Mouse (Mus musculus) neural tube, embryonic 13.5 days (tissue): ENCODE results near the gene Ly6g5b. TPM values are rescaled to one million over a fixed set of nuclear protein-coding genes. Genes with fewer than 3 reads are reported as not detected.

Experiments
- ATAC-seq: fragments of 200-750 bp; cut with Nextera tagmentation; 2 replicates; pipeline ENCODE4 v1.8.0; 2017; ENCODE audit warnings: low read depth, mild to moderate bottlenecking, moderate TSS enrichment, moderate library complexity
- H3K27ac ChIP-seq: fragments of 300-500 bp; sonication (generic); replicated peaks from 2 replicates; pipeline ENCODE4 v1.5.1; 2015; ENCODE audit warnings: moderate library complexity, mild to moderate bottlenecking, inconsistent platforms
- H3K27me3 ChIP-seq: fragments of 300-500 bp; sonication (generic); 2 replicates; pipeline ENCODE4 v1.6.1; 2015; ENCODE audit warnings: mild to moderate bottlenecking, inconsistent platforms
- H3K36me3 ChIP-seq: fragments of 300-500 bp; sonication (generic); 2 replicates; pipeline ENCODE4 v1.6.1; 2015; ENCODE audit warnings: mild to moderate bottlenecking, inconsistent platforms
- H3K4me1 ChIP-seq: fragments of 300-500 bp; sonication (generic); replicated peaks from 2 replicates; pipeline ENCODE4 v1.6.1; 2015; ENCODE audit warnings: inconsistent platforms
- H3K4me2 ChIP-seq: fragments of 300-500 bp; sonication (generic); 2 replicates; pipeline ENCODE4 v1.6.1; 2015; ENCODE audit warnings: inconsistent platforms, mild to moderate bottlenecking, moderate library complexity
- H3K4me3 ChIP-seq: fragments of 300-500 bp; sonication (generic); 2 replicates; pipeline ENCODE4 v1.5.1; 2015; ENCODE audit warnings: mild to moderate bottlenecking, inconsistent platforms
- H3K9ac ChIP-seq: fragments of 300-500 bp; sonication (generic); 2 replicates; pipeline ENCODE4 v1.6.1; 2015; ENCODE audit warnings: moderate library complexity, mild to moderate bottlenecking, inconsistent platforms
- H3K9me3 ChIP-seq: fragments of 300-500 bp; sonication (generic); 2 replicates; pipeline ENCODE4 v1.6.1; 2016; ENCODE audit warnings: inconsistent platforms
- WGBS: fragments of 180-500 bp; shearing (Covaris S2); methylation state at CpG from one replicate; pipeline ENCODE4 v1.1.7; 2015; 5-methylcytosine and 5-hydroxymethylcytosine counted together
- polyA plus RNA-seq: library from polyadenylated mRNA; unstranded; fragments of >200 nt; fragmentation: Nextera tagmentation; extraction: Ambion mirVana; gene quantifications from 2 replicates; pipeline ENCODE4 v1.2.1, GENCODE M21; 2015

Ly6g5b gene
- polyA plus RNA-seq, 1 experiment from 2014 or later, result 1.7 TPM

GRCm38 (mm10) chr17:35066084-35066483, 49.1 kb downstream of the Ly6g5b start, which contains the start of gene Mpig6b:
Mpig6b (minus strand) TSS chr17:35066184.
- Histone ChIP-seq H3K4me2 (peak within 1 kb of the TSS; percentile 55), H3K36me3 (peaks cover 19% of the 10 kb centered on the region), H3K27ac (no peak within 1 kb of the TSS), H3K27me3 (peaks cover 54% of the 10 kb centered on the region), H3K4me3 (peak within 1 kb of the TSS; percentile 28), H3K9ac (peak within 1 kb of the TSS; percentile 59), H3K9me3 (no peaks in the 10 kb centered on the region), H3K4me1 (peaks cover 20% of the 10 kb centered on the region)
- 46% methylated on average over 10 of the region's 10 CpGs for WGBS
- ATAC-seq, result no peak

DNA sequence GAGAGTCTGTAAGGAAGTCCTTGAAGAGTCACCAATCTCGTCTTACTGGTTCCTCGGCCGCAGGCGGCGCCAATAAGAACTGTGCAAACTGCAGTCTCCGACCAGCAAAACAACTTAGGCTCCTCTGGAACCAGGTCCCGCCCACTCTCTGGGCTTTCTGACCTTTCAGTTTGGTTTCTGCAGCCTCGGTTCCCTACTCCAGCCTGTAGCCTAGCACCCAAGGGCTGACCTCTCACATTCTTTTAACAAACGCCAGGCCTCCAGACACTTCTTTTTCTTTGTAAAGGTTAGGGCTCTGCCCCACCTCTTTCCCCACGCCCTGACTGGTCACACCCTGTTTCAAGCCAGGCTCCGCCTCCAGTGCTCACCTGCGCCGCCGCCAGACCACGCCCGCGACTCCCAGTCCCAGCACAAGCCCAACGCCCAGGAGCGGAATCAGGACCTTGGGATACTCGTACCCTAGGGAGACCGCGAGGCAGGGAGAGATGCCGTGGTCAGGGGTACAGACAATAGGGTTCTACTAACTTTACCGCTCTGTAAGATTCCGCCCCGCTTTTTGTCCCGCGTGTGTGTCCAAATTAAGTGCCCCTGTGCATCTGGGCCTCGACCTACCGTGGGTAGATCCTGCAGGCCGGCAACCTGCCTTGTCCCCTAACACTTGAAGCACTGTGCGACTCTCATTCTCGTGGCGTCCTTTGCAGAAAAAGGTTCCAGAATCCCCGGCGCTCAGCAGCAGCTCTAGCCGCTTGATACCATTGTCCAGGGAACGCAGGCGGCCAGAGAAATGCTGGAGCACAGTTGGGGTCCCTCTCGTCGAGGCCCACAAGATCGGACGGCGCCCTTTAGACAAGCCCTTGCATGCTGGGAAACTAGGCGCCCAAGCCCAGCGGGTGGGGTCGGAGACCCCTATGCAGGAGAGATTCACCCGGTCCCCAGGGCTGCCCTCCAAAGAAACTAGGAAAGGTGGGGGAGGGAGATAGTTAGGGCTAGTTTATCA, 50.0 kb downstream of the Ly6g5b start, which contains the start of gene Ly6g6c:
Gene Ly6g6c, plus strand, starts transcription at position 438 of the 997 bp plus-strand sequence.
- H3K27me3 ChIP-seq, result peaks cover 54% of the 10 kb centered on the region
- peak within 1 kb of the TSS; percentile 59 for H3K9ac ChIP-seq
- peak within 1 kb of the TSS; percentile 55 for H3K4me2 ChIP-seq
- no peak for ATAC-seq
- no peak within 1 kb of the TSS for H3K27ac ChIP-seq
- H3K9me3 ChIP-seq, result no peaks in the 10 kb centered on the region
- peak within 1 kb of the TSS; percentile 28 for H3K4me3 ChIP-seq
- peaks cover 28% of the 10 kb centered on the region for H3K4me1 ChIP-seq
- under 1% methylated on average over 48 of the region's 48 CpGs for WGBS
- peaks cover 26% of the 10 kb centered on the region for H3K36me3 ChIP-seq

DNA sequence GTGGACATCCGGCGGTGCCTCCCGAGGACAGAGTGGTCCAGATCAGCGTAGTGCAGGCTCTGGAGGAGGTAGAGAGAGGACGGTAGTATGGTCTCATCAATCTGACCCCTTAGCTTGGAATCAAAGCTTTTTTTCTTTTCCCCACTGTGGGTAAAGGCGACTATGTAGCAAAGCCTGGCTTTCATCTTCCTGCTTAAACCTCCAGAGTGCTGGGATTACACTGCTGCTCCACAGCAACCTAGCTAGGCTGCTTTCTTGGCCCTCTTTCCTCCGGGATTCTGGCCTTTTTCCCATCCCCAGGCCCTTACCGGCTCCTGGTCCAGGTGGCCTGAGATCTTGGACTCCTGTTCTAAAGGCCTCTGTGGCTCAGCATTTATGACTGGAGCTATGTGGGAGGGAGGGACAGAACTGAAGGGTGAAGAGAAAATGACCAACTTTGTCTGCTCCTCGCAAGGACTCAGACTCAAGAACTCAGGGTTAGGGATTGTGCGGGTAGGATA, 50.8 kb downstream of the Ly6g5b start:
- WGBS, result 23% methylated on average over 10 of the region's 10 CpGs
- no peak for ATAC-seq
- Histone ChIP-seq H3K4me1 (peaks cover 35% of the 10 kb centered on the region), H3K4me3 (0 out of 2 replicates have a peak overlapping the region, but pooled peaks have one; percentile 28), H3K9me3 (no peaks in the 10 kb centered on the region), H3K27ac (no peak overlapping the region), H3K9ac (peak overlapping the region; percentile 59; the same call in 1 of the 2 replicates), H3K4me2 (peak overlapping the region; percentile 55), H3K27me3 (peaks cover 54% of the 10 kb centered on the region), H3K36me3 (peaks cover 26% of the 10 kb centered on the region)

Other genes with a start within 250 kb of the Ly6g5b start
- gene Zbtb12, start 235.9 kb downstream of the Ly6g5b start, polyA plus RNA-seq, result 9.5 and 10.4 TPM in 2 replicates
- gene Gm20547, start 233.4 kb downstream of the Ly6g5b start, polyA plus RNA-seq, result not detected in 2 replicates
- gene C2, start 217.2 kb downstream of the Ly6g5b start, polyA plus RNA-seq, result 0.99 and 2.1 TPM in 2 replicates
- 86.8 and 88.7 TPM in 2 replicates for gene Ehmt2, start 217.0 kb downstream of the Ly6g5b start, polyA plus RNA-seq
- gene Slc44a4, start 201.0 kb downstream of the Ly6g5b start, polyA plus RNA-seq, result not detected in 2 replicates
- gene Neu1, start 184.2 kb downstream of the Ly6g5b start, polyA plus RNA-seq, result 30.2 and 30.6 TPM in 2 replicates
- 0.38 and 0.47 TPM in 2 replicates for gene Hspa1b, start 156.2 kb downstream of the Ly6g5b start, polyA plus RNA-seq
- gene Gm20481, start 145.5 kb downstream of the Ly6g5b start, polyA plus RNA-seq, result not detected in 2 replicates
- gene Hspa1a, start 143.3 kb downstream of the Ly6g5b start, polyA plus RNA-seq, result 6.0 and 6.3 TPM in 2 replicates
- 1.5 and 2.2 TPM in 2 replicates for gene Hspa1l, start 142.7 kb downstream of the Ly6g5b start, polyA plus RNA-seq
- gene Lsm2, start 133.6 kb downstream of the Ly6g5b start, polyA plus RNA-seq, result 99.4 and 99.8 TPM in 2 replicates
- 57.9 and 58.2 TPM in 2 replicates for gene Vars, start 114.4 kb downstream of the Ly6g5b start, polyA plus RNA-seq
- 0.17 and 0.18 TPM in 2 replicates for gene Vwa7, start 98.8 kb downstream of the Ly6g5b start, polyA plus RNA-seq
- 2.5 and 2.6 TPM in 2 replicates for gene Sapcd1, start 87.4 kb downstream of the Ly6g5b start, polyA plus RNA-seq
- 2.8 and 3.1 TPM in 2 replicates for gene Msh5, start 68.7 kb downstream of the Ly6g5b start, polyA plus RNA-seq
- gene Clic1, start 65.5 kb downstream of the Ly6g5b start, polyA plus RNA-seq, result 132 and 145 TPM in 2 replicates
- gene Ddah2, start 56.4 kb downstream of the Ly6g5b start, polyA plus RNA-seq, result 417 and 431 TPM in 2 replicates
- gene Ly6g6c, start 50.0 kb downstream of the Ly6g5b start, polyA plus RNA-seq, result 0.54 TPM in 1 of 2 replicates, not detected in the other
- 0.28 and 0.38 TPM in 2 replicates for gene Mpig6b, start 49.2 kb downstream of the Ly6g5b start, polyA plus RNA-seq
- 0.46 and 0.55 TPM in 2 replicates for gene Ly6g6e, start 38.5 kb downstream of the Ly6g5b start, polyA plus RNA-seq
- gene Ly6g6d, start 37.4 kb downstream of the Ly6g5b start, polyA plus RNA-seq, result 0.95 and 1.8 TPM in 2 replicates
- gene Ly6g6f, start 29.8 kb downstream of the Ly6g5b start, polyA plus RNA-seq, result 0.44 and 0.68 TPM in 2 replicates
- 98.2 and 104 TPM in 2 replicates for gene Abhd16a, start 26.2 kb downstream of the Ly6g5b start, polyA plus RNA-seq
- not detected in 2 replicates for gene Ly6g5c, start 7.1 kb downstream of the Ly6g5b start, polyA plus RNA-seq
- 20.9 and 25.5 TPM in 2 replicates for gene Gpank1, start 6.0 kb upstream of the Ly6g5b start, polyA plus RNA-seq
- gene Csnk2b, start 6.6 kb upstream of the Ly6g5b start, polyA plus RNA-seq, result 333 and 339 TPM in 2 replicates
- gene D17H6S53E, start 10.9 kb upstream of the Ly6g5b start, polyA plus RNA-seq, result 8.9 and 10.6 TPM in 2 replicates
- 0.61 and 0.77 TPM in 2 replicates for gene Apom, start 16.6 kb upstream of the Ly6g5b start, polyA plus RNA-seq
- 67.1 and 75.0 TPM in 2 replicates for gene Bag6, start 19.8 kb upstream of the Ly6g5b start, polyA plus RNA-seq
- 178 and 185 TPM in 2 replicates for gene Prrc2a, start 49.5 kb upstream of the Ly6g5b start, polyA plus RNA-seq
- 11.4 and 12.7 TPM in 2 replicates for gene Aif1, start 60.6 kb upstream of the Ly6g5b start, polyA plus RNA-seq
- gene Lst1, start 73.0 kb upstream of the Ly6g5b start, polyA plus RNA-seq, result 7.8 and 8.9 TPM in 2 replicates
- 0.22 and 0.58 TPM in 2 replicates for gene Ltb, start 79.0 kb upstream of the Ly6g5b start, polyA plus RNA-seq
- gene Tnf, start 86.6 kb upstream of the Ly6g5b start, polyA plus RNA-seq, result 0.13 TPM in 1 of 2 replicates, not detected in the other
- gene Lta, start 89.9 kb upstream of the Ly6g5b start, polyA plus RNA-seq, result 0.42 TPM in 1 of 2 replicates, not detected in the other
- 0.56 TPM in 1 of 2 replicates, not detected in the other for gene Gm16181, start 105.4 kb upstream of the Ly6g5b start, polyA plus RNA-seq
- gene Atp6v1g2, start 118.2 kb upstream of the Ly6g5b start, polyA plus RNA-seq, result 58.9 and 66.1 TPM in 2 replicates
- gene Nfkbil1, start 120.4 kb upstream of the Ly6g5b start, polyA plus RNA-seq, result 9.5 and 10.8 TPM in 2 replicates
- 385 and 402 TPM in 2 replicates for gene Ddx39b, start 126.3 kb upstream of the Ly6g5b start, polyA plus RNA-seq
- gene H2-D1, start 147.3 kb upstream of the Ly6g5b start, polyA plus RNA-seq, result 70.5 and 79.1 TPM in 2 replicates
- gene H2-Q1, start 205.0 kb upstream of the Ly6g5b start, polyA plus RNA-seq, result 0.22 TPM in 1 of 2 replicates, not detected in the other
- gene H2-Q2, start 226.8 kb upstream of the Ly6g5b start, polyA plus RNA-seq, result 0.50 and 0.60 TPM in 2 replicates